Mouse (Mus musculus) mature B cell (primary cell): ENCODE results near the gene Vmn2r58.
"Not testable (repeated sequence)": the region's sequence is repeated elsewhere in the genome, so short reads cannot be mapped to it uniquely, and the experiment has no call there.

ENCODE experiments used
- in situ Hi-C: fragments of 300-500 bp; cut with MboI; formaldehyde crosslinking; loops from 2 replicates; pipeline ENCODE4 v1.14.3; 2019

Vmn2r58 gene

GRCm38 (mm10) chr7:41872612-41873011 lies at the start of gene Vmn2r58:
Vmn2r58 (minus strand) TSS chr7:41872712.
- in situ Hi-C loops, result not testable (repeated sequence)
